Mouse (Mus musculus) liver, adult 2 months (tissue): ENCODE data around the gene Smad3.

Experiments used
- CTCF ChIP-seq: fragments of 200-500 bp; IDR thresholded peaks from 2 replicates; pipeline ENCODE4 v1.5.1; 2011; ENCODE audit warnings: low read depth, low read length, control low read depth
- POLR2A ChIP-seq: fragments of 200-500 bp; IDR thresholded peaks from 2 replicates; pipeline ENCODE4 v1.6.1; 2011; ENCODE audit warnings: low read length, control low read depth; ENCODE audit not compliant: insufficient read depth; ENCODE audit errors: extremely low read depth

DNA sequence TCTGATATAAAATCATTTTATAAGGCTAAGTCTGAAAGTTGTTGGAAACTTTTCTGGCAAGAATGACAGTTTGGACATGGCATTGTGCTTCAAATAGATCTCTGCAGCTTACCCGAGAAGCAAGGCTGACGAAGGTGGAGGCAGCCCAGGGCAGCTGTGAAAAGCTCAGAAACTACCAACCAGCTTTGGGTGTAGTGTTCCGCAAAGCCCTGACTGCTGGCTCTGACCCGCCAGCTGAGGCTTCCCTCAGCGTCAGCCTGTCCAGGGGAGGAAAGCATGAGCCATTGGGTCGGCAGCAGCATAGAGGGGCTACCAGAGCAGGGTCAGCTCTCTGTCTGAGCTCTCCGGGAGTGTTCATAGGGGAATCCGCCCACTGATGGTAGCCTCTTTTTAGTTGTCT lies 148.5 kb downstream of the Smad3 start:
- TF ChIP-seq CTCF (no peak), POLR2A (no peak)
